Mouse (Mus musculus) bone marrow, adult 2 months (tissue): ENCODE measurements around the gene Spata21.

Experiments
- CTCF ChIP-seq: fragments of 200-500 bp; IDR thresholded peaks from 2 replicates; pipeline ENCODE4 v1.5.1; 2011; ENCODE audit warnings: low read length, control low read depth; ENCODE audit not compliant: control insufficient read depth, insufficient read depth
- POLR2A ChIP-seq: fragments of 200-500 bp; IDR thresholded peaks from 2 replicates; pipeline ENCODE4 v1.6.1; 2011; ENCODE audit warnings: low read depth, mild to moderate bottlenecking, control low read depth, low read length, borderline replicate concordance; ENCODE audit not compliant: control insufficient read depth

DNA sequence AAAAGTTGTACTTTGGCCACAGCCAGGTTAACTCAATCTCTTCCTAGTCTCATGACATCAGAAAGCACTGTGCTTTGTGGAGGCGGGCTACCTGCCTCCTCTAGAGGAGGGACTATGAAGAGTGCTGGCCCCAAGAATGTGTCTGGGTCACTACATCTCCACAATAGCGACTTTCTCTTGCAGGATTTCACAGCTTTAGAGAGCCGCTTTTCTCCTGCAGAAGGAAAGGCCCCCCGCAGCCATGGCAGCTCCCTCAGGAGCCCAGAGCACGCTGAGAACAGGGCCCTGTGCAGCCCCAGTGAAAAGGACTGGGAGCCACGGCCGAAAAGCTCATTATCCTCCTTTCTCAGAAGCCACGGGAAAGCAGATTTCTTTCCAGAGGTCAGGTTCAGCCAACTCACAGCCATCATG lies 45.9 kb downstream of the Spata21 start:
- TF ChIP-seq CTCF (no peak), POLR2A (no peak)
